Mouse (Mus musculus) kidney, postnatal 0 days (tissue): ENCODE results near the gene Ackr1. TPM values are rescaled to one million over a fixed set of nuclear protein-coding genes. Genes with fewer than 3 reads are reported as not detected.
"Not testable (repeated sequence)": the region's sequence is repeated elsewhere in the genome, so short reads cannot be mapped to it uniquely, and the experiment has no call there.

ENCODE experiments used
- ATAC-seq: fragments of 200-750 bp; cut with Nextera tagmentation; replicated peaks from 2 replicates; pipeline ENCODE4 v1.8.0; 2017; ENCODE audit warnings: low read depth, moderate number of reproducible peaks, moderate TSS enrichment, moderate library complexity; ENCODE audit not compliant: low FRiP score
- DNase-seq: peaks from one replicate; pipeline ENCODE4 v3.0.0-alpha.2; 2016; ENCODE audit warnings: low spot score
- H3K27ac ChIP-seq: fragments of 300-500 bp; sonication (generic); 2 replicates; pipeline ENCODE4 v1.5.1; 2014; ENCODE audit warnings: mild to moderate bottlenecking
- H3K27me3 ChIP-seq: fragments of 300-500 bp; sonication (generic); 2 replicates; pipeline ENCODE4 v1.6.1; 2014; ENCODE audit warnings: low read length, mixed read lengths; ENCODE audit not compliant: insufficient read depth
- H3K36me3 ChIP-seq: fragments of 300-500 bp; sonication (generic); 2 replicates; pipeline ENCODE4 v1.6.1; 2014; ENCODE audit warnings: low read length, mixed read lengths; ENCODE audit not compliant: insufficient read depth
- H3K4me1 ChIP-seq: fragments of 300-500 bp; sonication (generic); replicated peaks from 2 replicates; pipeline ENCODE4 v1.6.1; 2014; ENCODE audit warnings: antibody characterized with exemption, low read length, mixed read lengths; ENCODE audit not compliant: insufficient read depth
- H3K4me2 ChIP-seq: fragments of 300-500 bp; sonication (generic); 2 replicates; pipeline ENCODE4 v1.6.1; 2014; ENCODE audit warnings: mild to moderate bottlenecking, low read length, moderate library complexity, mixed read lengths
- H3K4me3 ChIP-seq: fragments of 300-500 bp; sonication (generic); replicated peaks from 2 replicates; pipeline ENCODE4 v1.5.1; 2014; ENCODE audit warnings: low read depth, low read length
- H3K9ac ChIP-seq: fragments of 300-500 bp; sonication (generic); 2 replicates; pipeline ENCODE4 v1.6.1; 2014; ENCODE audit warnings: low read depth, low read length
- H3K9me3 ChIP-seq: fragments of 300-500 bp; sonication (generic); replicated peaks from 2 replicates; pipeline ENCODE4 v1.6.1; 2016; ENCODE audit warnings: low read length, inconsistent platforms, mixed read lengths
- CTCF ChIP-seq: IDR thresholded peaks from 2 replicates; pipeline ENCODE4 v1.5.1; 2016; ENCODE audit warnings: antibody characterized with exemption, low read depth, mild to moderate bottlenecking, moderate library complexity
- WGBS: fragments of 180-500 bp; shearing (Covaris S2); extraction: QIAGEN DNeasy Blood & Tissue Kit; methylation state at CpG from one replicate; pipeline ENCODE4 v1.1.7; 2014; 5-methylcytosine and 5-hydroxymethylcytosine counted together
- polyA plus RNA-seq: library from polyadenylated mRNA; unstranded; fragments of >200 nt; fragmentation: Nextera tagmentation; extraction: Ambion mirVana; gene quantifications from 2 replicates; pipeline ENCODE4 v1.2.1, GENCODE M21; 2015

Gene Ackr1
- polyA plus RNA-seq, 1 experiment from 2014 or later, result 0.13 TPM

- Histone ChIP-seq H3K36me3 (no peaks in the 10 kb centered on the region), H3K4me1 (no peaks in the 10 kb centered on the region), H3K9me3 (no peaks in the 10 kb centered on the region), H3K4me2 (no peak overlapping the region), H3K9ac (no peak overlapping the region), H3K27me3 (no peaks in the 10 kb centered on the region), H3K27ac (no peak overlapping the region), H3K4me3 (no peak overlapping the region)
- TF ChIP-seq CTCF, result no peak
- DNase-seq (no peak), ATAC-seq (no peak)
- WGBS, result 83% methylated on average over 3 of the region's 3 CpGs
These were observed 17.8 kb downstream of the Ackr1 start for GRCm38 (mm10) chr1:173315725-173316124.

DNA sequence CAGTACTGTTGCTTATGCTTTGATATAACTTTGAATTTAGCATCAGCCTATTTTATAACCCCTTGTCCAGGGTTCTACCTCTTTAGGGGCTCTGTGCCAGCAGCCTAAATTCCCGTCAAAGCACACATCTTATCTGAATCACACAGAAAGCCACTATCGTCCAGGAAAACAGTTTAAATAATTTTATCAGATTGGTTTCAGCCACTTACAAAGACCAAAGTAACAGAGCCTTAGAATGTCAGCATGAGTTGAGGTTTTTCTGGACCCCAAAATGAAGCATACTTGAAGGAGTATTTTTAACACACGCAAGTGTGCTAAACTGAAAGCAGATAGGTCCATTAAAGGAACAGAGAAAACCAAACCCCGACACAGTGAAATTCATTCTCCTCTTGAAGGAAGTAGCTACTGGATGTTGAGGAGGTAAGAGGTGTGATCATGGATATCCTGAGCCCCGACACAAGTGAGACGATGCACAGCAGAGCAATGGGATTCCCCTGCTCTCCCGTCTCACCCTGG is 20.0 kb downstream of the Ackr1 start:
- not testable (repeated sequence) for DNase-seq, H3K36me3 ChIP-seq, H3K4me2 ChIP-seq, H3K9ac ChIP-seq, H3K27me3 ChIP-seq, H3K27ac ChIP-seq, H3K9me3 ChIP-seq, ATAC-seq, H3K4me1 ChIP-seq, H3K4me3 ChIP-seq
- WGBS, result 78% methylated on average over 7 of the region's 7 CpGs

DNA sequence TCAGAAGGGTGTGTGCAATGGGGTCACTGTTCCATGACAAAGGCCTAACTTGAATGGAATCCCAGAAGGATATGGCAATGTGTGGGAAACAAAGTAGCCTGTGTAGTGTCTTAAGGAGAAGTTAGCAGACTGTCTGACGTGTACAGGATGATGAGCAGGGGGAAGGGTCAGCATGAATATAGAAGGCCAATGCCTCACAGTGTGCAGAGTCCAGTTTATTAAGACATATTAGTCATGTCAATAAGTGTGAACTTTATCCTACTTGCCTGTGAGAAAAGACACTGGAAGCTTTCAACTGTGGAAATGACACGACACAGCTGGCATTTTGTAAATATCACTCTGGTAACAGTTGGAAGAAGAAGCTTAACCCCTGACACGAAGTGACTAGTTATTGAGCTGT is 30.8 kb downstream of the Ackr1 start:
- not testable (repeated sequence) for DNase-seq, H3K4me2 ChIP-seq, H3K36me3 ChIP-seq, H3K27me3 ChIP-seq, H3K9me3 ChIP-seq, H3K9ac ChIP-seq, ATAC-seq, H3K4me1 ChIP-seq, H3K4me3 ChIP-seq, H3K27ac ChIP-seq
- WGBS, result 34% methylated on average over 3 of the region's 3 CpGs

Other genes starting within 250 kb of the Ackr1 start
- not detected in 2 replicates for gene Olfr1408, start 196.4 kb downstream of the Ackr1 start, polyA plus RNA-seq
- not detected in 2 replicates for gene Olfr1406, start 143.1 kb downstream of the Ackr1 start, polyA plus RNA-seq
- gene Olfr218, start 135.9 kb downstream of the Ackr1 start, polyA plus RNA-seq, result not detected in 2 replicates
- not detected in 2 replicates for gene Olfr1404, start 121.4 kb downstream of the Ackr1 start, polyA plus RNA-seq
- not detected in 2 replicates for gene Fcer1a, start 106.5 kb downstream of the Ackr1 start, polyA plus RNA-seq
- not detected in 2 replicates for gene Olfr418, start 67.7 kb downstream of the Ackr1 start, polyA plus RNA-seq
- not detected in 2 replicates for gene Mptx2, start 56.0 kb downstream of the Ackr1 start, polyA plus RNA-seq
- gene Aim2, start 17.1 kb upstream of the Ackr1 start, polyA plus RNA-seq, result 2.9 and 3.5 TPM in 2 replicates
- 0.28 and 0.41 TPM in 2 replicates for gene Cadm3, start 33.9 kb upstream of the Ackr1 start, polyA plus RNA-seq
- 0.31 and 0.64 TPM in 2 replicates for gene Ifi206, start 157.3 kb upstream of the Ackr1 start, polyA plus RNA-seq
- not detected in 2 replicates for gene Ifi214, start 202.2 kb upstream of the Ackr1 start, polyA plus RNA-seq